ENCODE assay signal across 15 mouse cellular contexts in genomic region chr1:189744914-189745710, GRCm38 (mm10). TPM values are rescaled to one million over a fixed set of nuclear protein-coding genes. Genes with fewer than 3 reads are reported as not detected.
DNase-seq lines count a peak whose midpoint lies in the region; ATAC-seq and TF ChIP-seq lines count a peak whose summit lies in the region.
"Had no signal": no experiment of that assay in that cellular context is flagged by ENCODE, and none has a peak within 500 bp of the region (broad histone marks: within the 10 kb centered on the region; RNA-seq: fewer than 3 reads in every experiment).

No protein-coding gene starts in this region.

- no peak for DNase-seq in heart, adult 8-10 months (ENCODE audit: low spot score)
- peak; percentile 6 for DNase-seq in liver, adult 2 months (ENCODE audit: extremely low read depth, low read depth, low spot score)
- DNase-seq in liver, embryonic 11.5 days (ENCODE audit: low spot score) = no peak
- DNase-seq in urinary bladder, postnatal 36 days (ENCODE audit: low spot score in 2 of 2) = no peak
- DNase-seq: cerebellum, adult 8-10 months; kidney, postnatal 14 days; thymus, postnatal 25 days had no signal

- no peak for TF ChIP-seq CTCF in liver, adult 2 months (IDR thresholded peaks at IDR 0.05; ENCODE audit: low read depth, low read length)

- no peak overlapping the region for H3K4me2 ChIP-seq in heart, embryonic 13.5 days
- H3K4me2 ChIP-seq in liver, embryonic 11.5 days = no peak overlapping the region
- H3K4me2 ChIP-seq in limb, embryonic 12.5 days = no peak overlapping the region
- H3K4me2 ChIP-seq: embryonic facial prominence, embryonic 13.5 days; limb, embryonic 15.5 days; midbrain, embryonic 13.5 days; neural tube, embryonic 13.5 days had no signal

- no peak overlapping the region for H3K4me3 ChIP-seq in heart, embryonic 13.5 days
- H3K4me3 ChIP-seq in liver, adult 2 months (ENCODE audit: insufficient read depth, low read depth, low read length) = no peak overlapping the region
- H3K4me3 ChIP-seq in liver, embryonic 11.5 days (ENCODE audit: low read depth, low read length) = no peak overlapping the region
- no peak overlapping the region for H3K4me3 ChIP-seq in brown adipose tissue, adult 24 weeks (ENCODE audit: insufficient read depth, low read depth, low read length)
- no peak overlapping the region for H3K4me3 ChIP-seq in limb, embryonic 12.5 days (replicated peaks)
- H3K4me3 ChIP-seq: embryonic facial prominence, embryonic 13.5 days; limb, embryonic 15.5 days; midbrain, embryonic 13.5 days; neural tube, embryonic 13.5 days had no signal

- WGBS in heart, embryonic 13.5 days = 53% methylated on average over 4 of the region's 4 CpGs
- WGBS in liver, adult 2 months = 73% methylated on average over 4 of the region's 4 CpGs
- WGBS in liver, embryonic 11.5 days = 59% methylated on average over 4 of the region's 4 CpGs
- WGBS in limb, embryonic 12.5 days = 37% methylated on average over 4 of the region's 4 CpGs

- peaks cover 6% of the 10 kb centered on the region; the same call in 1 of the 2 replicates for H3K36me3 ChIP-seq in heart, embryonic 13.5 days
- no peaks in the 10 kb centered on the region for H3K36me3 ChIP-seq in liver, adult 2 months (ENCODE audit: control insufficient read depth, insufficient read depth, low read length)
- no peaks in the 10 kb centered on the region for H3K36me3 ChIP-seq in liver, embryonic 11.5 days (ENCODE audit: control insufficient read depth, insufficient read depth, low read length)
- H3K36me3 ChIP-seq in limb, embryonic 12.5 days = peaks cover 8% of the 10 kb centered on the region; the same call in 1 of the 2 replicates
- H3K36me3 ChIP-seq: limb, embryonic 15.5 days; midbrain, embryonic 13.5 days; neural tube, embryonic 13.5 days had no signal

- no peak for TF ChIP-seq POLR2A in liver, adult 2 months (IDR thresholded peaks at IDR 0.05; ENCODE audit: extremely low read depth, insufficient read depth, low read length)

- no peaks in the 10 kb centered on the region for H3K27me3 ChIP-seq in heart, embryonic 13.5 days (replicated peaks)
- no peaks in the 10 kb centered on the region; the same call in 1 of the 2 replicates for H3K27me3 ChIP-seq in liver, adult 2 months (ENCODE audit: control insufficient read depth, insufficient read depth, low read length)
- no peaks in the 10 kb centered on the region; the same call in 1 of the 2 replicates for H3K27me3 ChIP-seq in liver, embryonic 11.5 days (replicated peaks; ENCODE audit: control insufficient read depth, insufficient read depth, low read length)
- H3K27me3 ChIP-seq in limb, embryonic 12.5 days = no peaks in the 10 kb centered on the region
- H3K27me3 ChIP-seq: embryonic facial prominence, embryonic 13.5 days; limb, embryonic 15.5 days; midbrain, embryonic 13.5 days; neural tube, embryonic 13.5 days had no signal

- no peaks in the 10 kb centered on the region for H3K9me3 ChIP-seq in heart, embryonic 13.5 days
- H3K9me3 ChIP-seq in liver, embryonic 11.5 days (ENCODE audit: control insufficient read depth, low read length) = no peaks in the 10 kb centered on the region
- H3K9me3 ChIP-seq in limb, embryonic 12.5 days = no peaks in the 10 kb centered on the region
- H3K9me3 ChIP-seq: embryonic facial prominence, embryonic 13.5 days; limb, embryonic 15.5 days; midbrain, embryonic 13.5 days; neural tube, embryonic 13.5 days had no signal

- H3K4me1 ChIP-seq in heart, embryonic 13.5 days = peaks cover 54% of the 10 kb centered on the region
- no peaks in the 10 kb centered on the region for H3K4me1 ChIP-seq in liver, adult 2 months (ENCODE audit: control insufficient read depth, insufficient read depth, low read length)
- 0 out of 2 replicates have a peak, but pooled peaks cover 2% of the 10 kb centered on the region for H3K4me1 ChIP-seq in liver, embryonic 11.5 days (replicated peaks; ENCODE audit: control insufficient read depth, insufficient read depth, low read length)
- H3K4me1 ChIP-seq in brown adipose tissue, adult 24 weeks (ENCODE audit: control insufficient read depth, insufficient read depth, insufficient read length, low read length) = peaks cover 26% of the 10 kb centered on the region
- H3K4me1 ChIP-seq in limb, embryonic 12.5 days (replicated peaks) = peaks cover 21% of the 10 kb centered on the region
- H3K4me1 ChIP-seq: midbrain, embryonic 13.5 days had no signal

- peak overlapping the region; percentile 50 for H3K27ac ChIP-seq in heart, embryonic 13.5 days (replicated peaks)
- no peak overlapping the region for H3K27ac ChIP-seq in liver, adult 2 months (replicated peaks; ENCODE audit: insufficient read depth, low read depth, low read length)
- no peak overlapping the region for H3K27ac ChIP-seq in liver, embryonic 11.5 days (ENCODE audit: low read depth, low read length)
- H3K27ac ChIP-seq in brown adipose tissue, adult 24 weeks (replicated peaks; ENCODE audit: low read depth, low read length) = peak overlapping the region; percentile 65
- H3K27ac ChIP-seq in limb, embryonic 12.5 days = peak overlapping the region; percentile 35; the same call in 1 of the 2 replicates
- H3K27ac ChIP-seq: embryonic facial prominence, embryonic 13.5 days; limb, embryonic 15.5 days; midbrain, embryonic 13.5 days; neural tube, embryonic 13.5 days had no signal

- no peak overlapping the region for H3K9ac ChIP-seq in heart, embryonic 13.5 days
- no peak overlapping the region for H3K9ac ChIP-seq in liver, adult 2 months (ENCODE audit: low read depth, low read length)
- H3K9ac ChIP-seq in liver, embryonic 11.5 days (ENCODE audit: low read depth, low read length) = no peak overlapping the region
- H3K9ac ChIP-seq in limb, embryonic 12.5 days (replicated peaks) = no peak overlapping the region
- H3K9ac ChIP-seq: embryonic facial prominence, embryonic 13.5 days; limb, embryonic 15.5 days; midbrain, embryonic 13.5 days; neural tube, embryonic 13.5 days had no signal

- H3K79me2 ChIP-seq in liver, adult 2 months (ENCODE audit: control insufficient read depth, insufficient read depth, low read length) = no peaks in the 10 kb centered on the region

- ATAC-seq in heart, embryonic 13.5 days (ENCODE audit: extremely low read depth, insufficient number of reproducible peaks, low FRiP score, low TSS enrichment) = no peak; the same call in 1 of the 2 replicates
- no peak for ATAC-seq in liver, embryonic 11.5 days (replicated peaks; ENCODE audit: low FRiP score)
- no peak for ATAC-seq in limb, embryonic 12.5 days (ENCODE audit: insufficient number of reproducible peaks, insufficient read depth, low FRiP score, low TSS enrichment, low read depth)
- ATAC-seq: forebrain, embryonic 14.5 days; midbrain, embryonic 13.5 days had no signal

RNA-seq across cellular contexts. Expression of gene Ptpn14, which starts 17.0 kb away (rescaled TPM):
- 7.6 TPM in 2 replicates for polyA plus RNA-seq in heart, embryonic 13.5 days (2015; fragmentation: Nextera tagmentation; extraction: Ambion mirVana)
- 10 to 100 TPM; 31.2 to 35.9 (median 33.9) TPM for total RNA-seq in heart, adult 8-10 months (2022)
- total RNA-seq in liver, adult 2 months (2014; rRNA removed) = 0.74 and 1.1 TPM in 2 replicates
- 0.39 and 0.55 TPM in 2 replicates for polyA plus RNA-seq in liver, adult 2 months (2012; rRNA removed)
- 3.2 TPM in 2 replicates for polyA plus RNA-seq in liver, embryonic 11.5 days (2014; fragmentation: Nextera tagmentation; extraction: Ambion mirVana)
- 10.1 and 14.1 TPM in 2 replicates for polyA plus RNA-seq in brown adipose tissue, adult 24 weeks (2012; ENCODE audit: insufficient read depth, insufficient read length, missing spikeins)
- polyA plus RNA-seq in limb, embryonic 12.5 days (2016; fragmentation: Nextera tagmentation; extraction: Ambion mirVana) = 9.6 and 11.4 TPM in 2 replicates

RNA-seq across cellular contexts. Expression of gene Cenpf, which starts 57.2 kb away (rescaled TPM):
- polyA plus RNA-seq in heart, embryonic 13.5 days (2015; fragmentation: Nextera tagmentation; extraction: Ambion mirVana) = 59.5 and 61.8 TPM in 2 replicates
- total RNA-seq in heart, adult 8-10 months (2022) = 10 to 100 TPM in 2 of 4 experiments, 1 to 10 TPM in 2; 3.9 to 14.9 (median 10.7) TPM
- 0.18 and 2.2 TPM in 2 replicates for total RNA-seq in liver, adult 2 months (2014; rRNA removed)
- 0.01 and 0.15 TPM in 2 replicates for polyA plus RNA-seq in liver, adult 2 months (2012; rRNA removed)
- 47.0 and 49.8 TPM in 2 replicates for polyA plus RNA-seq in liver, embryonic 11.5 days (2014; fragmentation: Nextera tagmentation; extraction: Ambion mirVana)
- polyA plus RNA-seq in brown adipose tissue, adult 24 weeks (2012; ENCODE audit: insufficient read depth, insufficient read length, missing spikeins) = 0.12 TPM in 1 of 2 replicates, not detected in the other
- polyA plus RNA-seq in limb, embryonic 12.5 days (2016; fragmentation: Nextera tagmentation; extraction: Ambion mirVana) = 100 and 101 TPM in 2 replicates

Comparison
In these comparisons a context has a peak if more than half of its experiments do, and no peak if none do; other contexts are left out.
1. RNA of gene Cenpf, which starts 57.2 kb away (polyA plus RNA-seq): 100 to 101 TPM in limb, embryonic 12.5 days, 59.5 to 61.8 TPM in heart, embryonic 13.5 days and 47.0 to 49.8 TPM in liver, embryonic 11.5 days; 0.12 TPM in brown adipose tissue, adult 24 weeks and 0.01 to 0.15 TPM in liver, adult 2 months; every median in the first group is over 10 times any median in the second.
2. H3K27ac ChIP-seq: peak in heart, embryonic 13.5 days (single experiment), brown adipose tissue, adult 24 weeks (single experiment) and limb, embryonic 12.5 days (single experiment); none in liver, adult 2 months (single experiment) and liver, embryonic 11.5 days (single experiment).